Mouse (Mus musculus) stomach, embryonic 15.5 days (tissue): Measurements from ENCODE around the gene Slitrk3. TPM values are rescaled to one million over a fixed set of nuclear protein-coding genes. Genes with fewer than 3 reads are reported as not detected.
"Not testable (repeated sequence)": the region's sequence is repeated elsewhere in the genome, so short reads cannot be mapped to it uniquely, and the experiment has no call there.

Source experiments
- ATAC-seq: fragments of 200-750 bp; cut with Nextera tagmentation; 2 replicates; pipeline ENCODE4 v1.8.0; 2017; ENCODE audit warnings: low read depth, moderate number of reproducible peaks, moderate TSS enrichment; ENCODE audit not compliant: insufficient read depth, low FRiP score
- H3K27ac ChIP-seq: fragments of 300-500 bp; sonication (generic); 2 replicates; pipeline ENCODE4 v1.5.1; 2015; ENCODE audit warnings: mild to moderate bottlenecking, inconsistent platforms
- H3K27me3 ChIP-seq: fragments of 300-500 bp; sonication (generic); replicated peaks from 2 replicates; pipeline ENCODE4 v1.6.1; 2015; ENCODE audit warnings: inconsistent platforms
- H3K36me3 ChIP-seq: fragments of 300-500 bp; sonication (generic); 2 replicates; pipeline ENCODE4 v1.6.1; 2015; ENCODE audit warnings: inconsistent platforms
- H3K4me1 ChIP-seq: fragments of 300-500 bp; sonication (generic); 2 replicates; pipeline ENCODE4 v1.6.1; 2015; ENCODE audit warnings: inconsistent platforms
- H3K4me2 ChIP-seq: fragments of 300-500 bp; sonication (generic); 2 replicates; pipeline ENCODE4 v1.6.1; 2015; ENCODE audit warnings: mild to moderate bottlenecking, inconsistent platforms
- H3K4me3 ChIP-seq: fragments of 300-500 bp; sonication (generic); replicated peaks from 2 replicates; pipeline ENCODE4 v1.5.1; 2015; ENCODE audit warnings: inconsistent platforms
- H3K9ac ChIP-seq: fragments of 300-500 bp; sonication (generic); 2 replicates; pipeline ENCODE4 v1.6.1; 2015; ENCODE audit warnings: inconsistent platforms
- H3K9me3 ChIP-seq: fragments of 300-500 bp; sonication (generic); 2 replicates; pipeline ENCODE4 v1.6.1; 2016; ENCODE audit warnings: inconsistent platforms
- WGBS: fragments of 180-500 bp; shearing (Covaris S2); methylation state at CpG from one replicate; pipeline ENCODE4 v1.1.7; 2015; 5-methylcytosine and 5-hydroxymethylcytosine counted together
- polyA plus RNA-seq: library from polyadenylated mRNA; unstranded; fragments of >200 nt; fragmentation: Nextera tagmentation; extraction: Ambion mirVana; gene quantifications from 2 replicates; pipeline ENCODE4 v1.2.1, GENCODE M21; 2015

Gene Slitrk3
- 2.2 and 2.5 TPM in 2 replicates for polyA plus RNA-seq

DNA sequence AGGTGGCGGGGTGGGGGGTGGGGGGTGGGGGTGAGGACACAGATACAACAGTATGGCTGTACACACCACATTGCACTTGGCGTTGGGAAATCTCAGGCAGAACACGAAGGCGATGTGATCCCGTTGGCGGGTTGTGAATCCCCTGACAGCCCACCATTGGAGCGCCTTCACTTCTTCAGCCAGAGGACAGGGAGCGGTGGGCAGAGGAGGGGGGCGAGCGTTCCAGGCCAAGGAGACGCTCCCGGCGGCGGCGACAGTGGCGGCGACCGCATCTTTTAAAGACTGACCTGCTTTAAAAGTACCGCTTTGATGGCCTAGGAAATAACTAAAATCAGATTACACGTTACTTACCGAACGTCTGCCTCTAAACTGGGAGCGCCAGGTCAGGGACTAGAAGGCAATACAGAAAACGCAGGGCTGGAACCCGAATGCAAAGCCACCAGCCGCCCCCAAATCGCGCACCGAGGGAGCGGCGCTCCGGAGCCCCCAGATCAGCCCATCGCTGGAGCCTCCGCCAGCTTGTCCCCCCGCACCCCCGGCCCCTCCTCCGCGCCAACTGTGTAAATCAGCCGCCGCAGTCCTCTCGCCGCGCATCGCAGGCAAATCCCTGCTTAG, at the start of gene Slitrk3:
Gene Slitrk3 (minus strand): TSS at position 607 of the 615 bp plus-strand sequence.
- Histone ChIP-seq H3K9me3 (no peaks in the 10 kb centered on the region), H3K36me3 (no peaks in the 10 kb centered on the region), H3K4me3 (peak within 1 kb of the TSS; percentile 51), H3K4me2 (peak within 1 kb of the TSS; percentile 87), H3K4me1 (peaks cover 6% of the 10 kb centered on the region; the same call in 1 of the 2 replicates), H3K27me3 (peaks cover 19% of the 10 kb centered on the region), H3K9ac (0 out of 2 replicates have a peak within 1 kb of the TSS, but pooled peaks have one; percentile 12), H3K27ac (no peak within 1 kb of the TSS)
- ATAC-seq, result no peak
- under 1% methylated on average over 43 of the region's 44 CpGs for WGBS

DNA sequence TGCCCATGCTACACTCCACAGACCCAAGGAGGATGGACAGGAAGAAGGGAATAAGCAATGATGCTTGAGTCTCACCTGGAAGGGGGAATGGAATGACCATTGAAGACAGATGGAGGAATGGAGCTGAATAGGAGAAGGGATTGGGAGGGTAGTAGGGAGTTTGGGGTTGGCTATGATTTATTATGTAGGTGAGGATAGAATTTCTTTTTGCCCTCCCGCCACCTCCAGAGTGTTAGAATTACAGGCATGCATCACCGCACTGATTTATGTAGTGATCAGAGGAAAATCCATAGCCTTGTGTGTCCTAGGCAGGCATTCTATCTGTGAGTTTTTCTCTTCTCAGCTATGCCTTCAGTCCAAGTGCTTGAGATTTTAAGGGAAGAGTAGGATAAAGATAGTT, 36.8 kb upstream of the Slitrk3 start:
- not testable (repeated sequence) for H3K9ac ChIP-seq, ATAC-seq
- 94% methylated on average over 2 of the region's 2 CpGs for WGBS

DNA sequence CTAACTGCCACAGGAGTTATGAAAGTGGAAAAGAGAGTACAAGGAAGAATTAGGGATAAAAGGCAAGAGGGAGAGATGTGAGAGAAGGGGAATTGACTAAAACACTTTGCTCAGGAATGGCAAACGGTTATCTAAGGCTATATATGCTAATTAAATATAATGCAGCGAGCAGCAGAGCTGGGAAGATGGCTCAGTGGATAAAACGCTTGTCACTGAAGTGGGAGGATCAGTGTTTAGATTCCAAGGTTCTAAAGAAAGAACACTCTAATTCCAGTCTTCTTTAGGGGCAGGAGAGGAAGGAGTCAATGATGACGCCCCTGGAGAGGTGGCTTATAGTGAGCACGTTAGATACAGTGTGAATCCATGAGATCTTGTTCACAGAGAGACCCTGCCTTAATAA, 27.0 kb upstream of the Slitrk3 start:
- H3K4me3 ChIP-seq, result no peak overlapping the region
- no peaks in the 10 kb centered on the region for H3K36me3 ChIP-seq
- ATAC-seq, result no peak
- no peaks in the 10 kb centered on the region for H3K9me3 ChIP-seq
- no peak overlapping the region for H3K9ac ChIP-seq
- no peak overlapping the region for H3K4me2 ChIP-seq
- no peaks in the 10 kb centered on the region for H3K4me1 ChIP-seq
- no peak overlapping the region for H3K27ac ChIP-seq
- WGBS, result 68% methylated on average over 5 of the region's 5 CpGs
- H3K27me3 ChIP-seq, result no peaks in the 10 kb centered on the region

More for the DNA sequence above, 36.8 kb upstream of the Slitrk3 start:
- not testable (repeated sequence) for H3K4me1 ChIP-seq, H3K9me3 ChIP-seq, H3K36me3 ChIP-seq, H3K4me3 ChIP-seq, H3K27ac ChIP-seq, H3K4me2 ChIP-seq, H3K27me3 ChIP-seq

DNA sequence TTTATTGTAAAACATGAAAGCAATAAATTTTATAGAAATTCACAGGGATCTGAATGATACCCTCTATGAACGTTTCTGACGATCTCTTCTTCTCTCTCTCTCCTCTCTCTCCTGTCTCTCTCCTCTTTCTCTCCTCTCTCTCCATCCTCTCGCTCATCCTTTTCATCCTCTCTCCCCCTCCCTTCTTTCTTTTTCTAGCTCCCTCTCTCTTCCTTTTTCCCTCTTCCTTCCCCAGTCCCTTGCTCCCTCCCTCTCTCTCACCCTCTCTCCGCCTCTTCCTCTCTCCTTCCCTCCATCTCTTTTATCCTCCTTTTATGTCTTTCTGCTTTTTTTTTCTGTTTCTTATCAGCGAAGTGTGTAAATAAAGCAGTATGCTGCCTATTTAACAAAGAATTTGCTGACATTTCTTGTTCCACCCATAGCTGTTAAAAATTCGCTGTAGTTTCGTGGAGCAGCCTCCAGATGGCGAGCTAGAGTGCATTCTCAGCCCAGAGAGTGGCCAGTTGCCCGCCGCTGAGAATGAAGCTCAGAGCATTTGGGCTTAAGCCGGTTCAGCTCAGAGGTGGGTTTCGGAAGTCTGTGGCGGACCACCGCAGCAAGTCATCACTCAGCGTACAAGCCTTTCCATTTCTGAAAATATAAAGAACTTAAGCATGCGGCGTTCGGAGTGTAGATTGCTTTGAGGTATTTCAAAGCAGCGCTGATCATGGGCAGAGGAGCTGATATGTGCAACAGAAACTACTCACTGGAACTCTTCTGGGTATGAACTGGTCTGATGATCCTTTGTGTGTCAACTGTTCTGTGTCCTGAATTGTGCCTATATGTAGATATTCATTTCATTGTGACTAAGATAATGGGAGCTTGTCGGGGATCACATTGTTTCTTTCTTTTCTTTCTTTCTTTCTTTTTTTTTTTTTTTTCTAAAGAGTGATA, 8.5 kb upstream of the Slitrk3 start:
- Histone ChIP-seq H3K27me3 (no peaks in the 10 kb centered on the region), H3K9me3 (no peaks in the 10 kb centered on the region), H3K4me2 (peak overlapping the region; percentile 50), H3K4me1 (no peaks in the 10 kb centered on the region), H3K27ac (no peak overlapping the region), H3K4me3 (peak overlapping the region; percentile 39), H3K9ac (no peak overlapping the region), H3K36me3 (no peaks in the 10 kb centered on the region)
- ATAC-seq, result peak; percentile 63; the same call in 1 of the 2 replicates
- 12% methylated on average over 20 of the region's 20 CpGs for WGBS

DNA sequence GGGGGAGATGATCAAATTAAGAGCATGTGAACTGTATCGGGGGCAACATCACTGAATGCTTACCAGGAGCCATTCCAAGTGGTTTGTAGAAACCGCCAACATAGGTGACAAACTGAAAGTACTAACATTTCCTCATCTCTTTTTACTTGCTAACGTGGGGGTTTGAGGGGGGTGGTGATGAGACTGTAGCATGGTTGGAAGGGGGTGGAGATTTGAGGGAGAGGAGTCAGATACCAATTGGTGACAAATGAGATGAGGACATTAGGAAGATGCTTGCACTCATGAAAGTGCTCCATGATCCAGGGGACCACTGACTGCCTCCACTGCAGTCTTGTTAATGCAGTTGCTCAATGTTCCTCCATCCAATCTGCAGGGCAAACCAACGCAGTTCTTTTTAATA, 587 bp upstream of the Slitrk3 start:
- no peak for ATAC-seq
- 24% methylated on average over 4 of the region's 4 CpGs for WGBS
- Histone ChIP-seq H3K9ac (no peak overlapping the region), H3K4me3 (no peak overlapping the region), H3K36me3 (no peaks in the 10 kb centered on the region), H3K9me3 (no peaks in the 10 kb centered on the region), H3K4me2 (peak overlapping the region; percentile 34; the same call in 1 of the 2 replicates), H3K4me1 (peaks cover 6% of the 10 kb centered on the region; the same call in 1 of the 2 replicates), H3K27ac (no peak overlapping the region), H3K27me3 (peaks cover 19% of the 10 kb centered on the region)

DNA sequence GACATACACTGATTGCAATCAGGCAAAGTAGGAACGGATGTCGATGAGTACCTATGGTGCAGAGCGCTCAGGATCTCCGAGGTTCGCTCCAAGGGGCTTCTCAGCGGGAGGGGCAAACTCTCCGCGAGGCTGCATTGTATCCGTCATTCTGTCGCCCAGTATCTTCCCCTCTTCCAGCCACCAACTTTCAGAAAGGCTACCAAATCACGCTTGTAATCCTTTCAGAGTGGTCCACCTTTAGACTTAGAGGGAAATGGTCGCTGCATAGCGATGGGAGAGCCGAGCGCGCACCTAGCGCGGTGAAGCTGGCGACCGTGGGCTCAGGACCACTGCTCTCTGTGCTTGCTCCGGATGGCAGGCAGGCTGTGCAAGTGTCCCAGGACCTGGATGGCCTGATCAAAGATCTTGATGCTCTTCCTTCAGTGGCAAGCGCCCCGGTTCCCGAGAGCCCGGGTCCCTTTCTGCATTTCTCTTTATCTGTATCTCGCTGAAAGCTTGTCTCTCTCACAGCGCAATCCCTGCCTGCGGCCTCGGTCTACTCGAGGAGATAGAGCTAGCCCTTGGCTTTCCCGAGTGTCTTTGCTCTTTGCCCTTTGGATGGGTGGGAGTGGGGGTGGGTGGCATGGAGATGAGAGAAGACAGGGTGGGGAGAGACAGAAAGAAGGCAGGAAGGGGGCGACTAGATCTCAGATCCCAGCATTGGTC, 959 bp downstream of the Slitrk3 start:
- Histone ChIP-seq H3K9ac (no peak overlapping the region), H3K36me3 (no peaks in the 10 kb centered on the region), H3K4me3 (peak overlapping the region; percentile 51), H3K4me1 (peaks cover 6% of the 10 kb centered on the region; the same call in 1 of the 2 replicates), H3K27ac (no peak overlapping the region), H3K27me3 (peaks cover 19% of the 10 kb centered on the region), H3K4me2 (peak overlapping the region; percentile 87), H3K9me3 (no peaks in the 10 kb centered on the region)
- 1% methylated on average over 31 of the region's 32 CpGs for WGBS
- no peak for ATAC-seq

DNA sequence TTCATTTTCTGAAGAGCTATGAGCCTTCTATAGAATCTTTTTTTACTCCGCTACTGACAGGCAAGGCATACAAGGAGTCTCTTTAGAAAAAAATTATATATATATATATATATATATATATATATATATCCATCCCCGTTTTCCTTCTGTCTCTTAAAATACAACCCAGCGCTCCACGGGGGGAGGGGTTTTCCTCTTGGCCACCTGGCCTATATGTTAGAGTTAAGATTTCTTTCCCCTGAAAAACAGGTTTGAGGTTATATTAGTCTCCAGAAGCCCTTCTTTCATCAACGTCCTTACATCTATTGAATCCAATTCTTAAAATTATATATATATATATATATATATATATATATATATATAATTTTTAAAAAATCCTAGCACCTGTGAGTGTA, 1.6 kb downstream of the Slitrk3 start:
- WGBS, result 37% methylated on average over 5 of the region's 5 CpGs
- H3K27ac ChIP-seq, result no peak overlapping the region
- H3K9ac ChIP-seq, result no peak overlapping the region
- H3K36me3 ChIP-seq, result no peaks in the 10 kb centered on the region
- no peak for ATAC-seq
- peaks cover 19% of the 10 kb centered on the region for H3K27me3 ChIP-seq
- peaks cover 6% of the 10 kb centered on the region; the same call in 1 of the 2 replicates for H3K4me1 ChIP-seq
- H3K9me3 ChIP-seq, result no peaks in the 10 kb centered on the region
- H3K4me3 ChIP-seq, result no peak overlapping the region
- no peak overlapping the region for H3K4me2 ChIP-seq

DNA sequence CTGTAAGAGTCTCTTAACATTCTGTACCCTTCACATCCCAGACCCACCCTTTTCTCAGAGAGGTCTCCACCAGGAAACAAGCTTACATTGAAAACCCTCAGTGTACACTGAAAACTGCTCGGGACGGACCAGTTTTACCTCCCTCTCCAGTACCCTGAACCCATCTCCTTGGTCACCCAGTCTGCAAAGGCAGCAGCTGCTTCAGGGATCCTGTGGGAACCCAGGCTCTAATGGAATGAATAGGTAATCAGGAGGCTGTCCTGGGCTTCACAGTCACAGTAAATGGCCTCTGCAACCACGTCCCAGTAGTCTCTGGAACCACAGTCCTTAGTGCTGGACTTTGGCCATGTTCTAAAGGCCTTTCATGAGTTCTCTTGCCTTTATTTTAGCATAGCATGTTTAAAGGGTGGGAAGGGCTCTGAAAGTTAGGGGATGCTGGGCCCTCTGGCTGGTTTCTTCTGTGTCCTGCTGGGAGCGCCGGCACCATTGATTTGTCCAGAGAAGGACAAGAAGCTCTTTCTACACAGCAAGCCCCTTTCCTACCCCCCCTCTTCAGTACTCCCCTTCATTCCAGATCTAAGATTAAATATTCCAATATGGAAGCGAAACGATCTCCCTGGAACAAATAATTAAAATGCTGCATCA, 2.1 kb downstream of the Slitrk3 start:
- no peak for ATAC-seq
- 54% methylated on average over 7 of the region's 7 CpGs for WGBS
- H3K27me3 ChIP-seq, result peaks cover 19% of the 10 kb centered on the region

DNA sequence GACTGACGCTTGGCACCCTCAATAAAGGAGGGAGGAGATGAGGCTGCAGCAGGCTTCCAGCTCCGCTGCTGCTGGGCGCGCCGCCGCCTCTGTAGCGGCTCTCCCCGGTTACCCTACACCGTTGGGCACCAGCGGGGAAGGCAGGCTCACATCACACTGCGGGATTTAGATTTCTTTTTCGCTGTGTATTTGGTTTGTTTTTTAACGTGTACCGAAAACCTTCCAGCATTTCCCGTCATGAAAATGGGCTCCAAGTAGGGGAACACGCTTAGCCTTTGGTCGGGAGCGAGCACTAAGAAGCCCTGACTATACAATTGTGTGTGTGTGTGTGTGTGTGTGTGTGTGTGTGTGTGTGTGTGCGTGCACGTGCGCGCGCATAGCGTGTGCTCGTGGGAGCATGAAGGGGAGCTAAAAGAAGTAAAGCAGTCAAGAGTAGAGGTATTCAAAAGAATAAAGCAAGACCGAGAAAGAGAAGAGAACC, 4.1 kb downstream of the Slitrk3 start:
- no peak; the same call in 1 of the 2 replicates for ATAC-seq
- no peak overlapping the region for H3K27ac ChIP-seq

More for the DNA sequence above, 2.1 kb downstream of the Slitrk3 start:
- no peak overlapping the region for H3K9ac ChIP-seq
- H3K36me3 ChIP-seq, result no peaks in the 10 kb centered on the region
- H3K27ac ChIP-seq, result no peak overlapping the region
- no peak overlapping the region for H3K4me2 ChIP-seq
- H3K4me3 ChIP-seq, result no peak overlapping the region
- H3K9me3 ChIP-seq, result no peaks in the 10 kb centered on the region
- peaks cover 6% of the 10 kb centered on the region; the same call in 1 of the 2 replicates for H3K4me1 ChIP-seq

DNA sequence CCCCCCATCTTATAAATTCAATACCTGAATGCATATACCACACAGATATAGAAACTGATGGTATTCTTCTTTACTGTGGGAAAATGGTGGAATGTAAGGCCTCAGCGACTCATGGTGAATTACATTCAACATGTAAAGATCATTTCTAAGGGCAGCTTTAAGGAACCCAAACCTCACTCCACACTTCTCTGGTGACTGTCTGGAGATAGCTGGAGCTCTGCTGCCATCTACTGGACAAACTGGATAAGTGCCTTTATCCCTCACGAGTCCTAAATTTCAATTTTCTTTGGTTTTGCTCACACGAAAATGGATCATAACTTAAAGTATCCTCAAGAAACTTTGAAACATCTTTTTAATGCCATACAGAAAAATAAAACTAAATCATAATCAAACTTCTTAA, 11.4 kb downstream of the Slitrk3 start:
- no peak for ATAC-seq
- H3K27ac ChIP-seq, result no peak overlapping the region
- 3% methylated on average over 3 of the region's 3 CpGs for WGBS
- no peaks in the 10 kb centered on the region for H3K36me3 ChIP-seq
- H3K4me1 ChIP-seq, result no peaks in the 10 kb centered on the region
- H3K4me3 ChIP-seq, result no peak overlapping the region
- no peak overlapping the region for H3K4me2 ChIP-seq
- H3K9me3 ChIP-seq, result no peaks in the 10 kb centered on the region
- H3K27me3 ChIP-seq, result no peaks in the 10 kb centered on the region
- H3K9ac ChIP-seq, result no peak overlapping the region

More for the DNA sequence above, 4.1 kb downstream of the Slitrk3 start:
- Histone ChIP-seq H3K4me2 (peak overlapping the region; percentile 62), H3K4me3 (peak overlapping the region; percentile 40), H3K27me3 (peaks cover 19% of the 10 kb centered on the region), H3K36me3 (no peaks in the 10 kb centered on the region), H3K9me3 (no peaks in the 10 kb centered on the region), H3K9ac (no peak overlapping the region), H3K4me1 (peaks cover 6% of the 10 kb centered on the region; the same call in 1 of the 2 replicates)
- 2% methylated on average over 26 of the region's 26 CpGs for WGBS

DNA sequence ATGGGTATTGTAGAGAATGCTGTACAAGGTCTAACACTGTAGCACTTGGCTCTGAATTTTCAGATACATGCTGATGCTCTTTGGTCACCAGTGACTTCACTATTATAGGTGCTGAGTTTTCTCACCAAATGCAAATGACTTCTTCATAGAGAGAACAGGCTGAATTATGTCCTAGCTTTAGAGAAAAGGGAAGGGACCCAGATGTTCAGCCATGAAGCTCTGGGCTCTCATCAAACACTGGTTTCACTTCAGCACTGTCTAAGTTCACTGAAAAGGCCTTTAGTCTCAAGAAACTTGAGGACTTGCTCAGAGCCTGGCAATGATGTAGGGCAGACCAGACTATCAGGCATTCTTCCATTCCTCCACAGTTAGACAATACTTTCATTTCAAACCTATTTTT, 15.3 kb downstream of the Slitrk3 start:
- Histone ChIP-seq H3K9me3 (no peaks in the 10 kb centered on the region), H3K4me1 (no peaks in the 10 kb centered on the region), H3K27ac (no peak overlapping the region), H3K27me3 (no peaks in the 10 kb centered on the region), H3K4me2 (no peak overlapping the region), H3K4me3 (no peak overlapping the region), H3K9ac (no peak overlapping the region), H3K36me3 (no peaks in the 10 kb centered on the region)
- no peak for ATAC-seq
